Mouse (Mus musculus) thymus, postnatal 0 days (tissue): Measurements from ENCODE around the gene Csf3. TPM values are rescaled to one million over a fixed set of nuclear protein-coding genes. Genes with fewer than 3 reads are reported as not detected.
"Not testable (repeated sequence)": the region's sequence is repeated elsewhere in the genome, so short reads cannot be mapped to it uniquely, and the experiment has no call there.

Experiments used
- DNase-seq: peaks from one replicate; pipeline ENCODE4 v3.0.0-alpha.2; 2015; ENCODE audit warnings: low spot score
- polyA plus RNA-seq: library from polyadenylated mRNA; unstranded; fragments of >200 nt; fragmentation: Nextera tagmentation; extraction: Ambion mirVana; gene quantifications from 2 replicates; pipeline ENCODE4 v1.2.1, GENCODE M21; 2015

The Csf3 gene
- polyA plus RNA-seq, 1 experiment from 2014 or later: not detected

- peak; percentile 89 for DNase-seq
Measured at GRCm38 (mm10) chr11:98729119-98729588, 28.1 kb downstream of the Csf3 start, which contains the start of gene Med24. TSS of gene Med24 (minus strand) at chr11:98729435.

GRCm38 (mm10) chr11:98730727-98731126, 29.7 kb downstream of the Csf3 start:
- no peak for DNase-seq

GRCm38 (mm10) chr11:98731134-98731533, 30.1 kb downstream of the Csf3 start:
- no peak for DNase-seq

GRCm38 (mm10) chr11:98734020-98734419, 33.0 kb downstream of the Csf3 start:
- DNase-seq: no peak

GRCm38 (mm10) chr11:98735111-98735510, 34.0 kb downstream of the Csf3 start:
- DNase-seq: no peak

GRCm38 (mm10) chr11:98736176-98736575, 35.1 kb downstream of the Csf3 start:
- no peak for DNase-seq

GRCm38 (mm10) chr11:98737220-98737619, 36.2 kb downstream of the Csf3 start:
- not testable (repeated sequence) for DNase-seq

GRCm38 (mm10) chr11:98738428-98738911, 37.4 kb downstream of the Csf3 start:
- no peak for DNase-seq

GRCm38 (mm10) chr11:98738925-98739324, 37.9 kb downstream of the Csf3 start:
- no peak for DNase-seq

- peak; percentile 7 for DNase-seq
Measured at GRCm38 (mm10) chr11:98740026-98740392, 38.9 kb downstream of the Csf3 start.

- DNase-seq: peak; percentile 48
Measured at GRCm38 (mm10) chr11:98740393-98741050, 39.5 kb downstream of the Csf3 start, which contains the start of gene Thra. TSS of gene Thra (plus strand) at chr11:98740638.

- DNase-seq: peak; percentile 23
Measured at GRCm38 (mm10) chr11:98741051-98741620, 40.1 kb downstream of the Csf3 start.

- peak; percentile 81 for DNase-seq
Measured at GRCm38 (mm10) chr11:98741622-98742396, 40.7 kb downstream of the Csf3 start.

GRCm38 (mm10) chr11:98742397-98743291, 41.6 kb downstream of the Csf3 start:
- peak; percentile 29 for DNase-seq

- no peak for DNase-seq
Measured at GRCm38 (mm10) chr11:98743655-98744345, 42.7 kb downstream of the Csf3 start.

GRCm38 (mm10) chr11:98744456-98745019, 43.5 kb downstream of the Csf3 start:
- no peak for DNase-seq

- no peak for DNase-seq
Measured at GRCm38 (mm10) chr11:98745932-98746853, 45.1 kb downstream of the Csf3 start.

- peak; percentile 87 for DNase-seq
Measured at GRCm38 (mm10) chr11:98746855-98747693, 46.0 kb downstream of the Csf3 start.
